17 mouse cellular contexts compared by ENCODE assay signal in the genomic region with DNA sequence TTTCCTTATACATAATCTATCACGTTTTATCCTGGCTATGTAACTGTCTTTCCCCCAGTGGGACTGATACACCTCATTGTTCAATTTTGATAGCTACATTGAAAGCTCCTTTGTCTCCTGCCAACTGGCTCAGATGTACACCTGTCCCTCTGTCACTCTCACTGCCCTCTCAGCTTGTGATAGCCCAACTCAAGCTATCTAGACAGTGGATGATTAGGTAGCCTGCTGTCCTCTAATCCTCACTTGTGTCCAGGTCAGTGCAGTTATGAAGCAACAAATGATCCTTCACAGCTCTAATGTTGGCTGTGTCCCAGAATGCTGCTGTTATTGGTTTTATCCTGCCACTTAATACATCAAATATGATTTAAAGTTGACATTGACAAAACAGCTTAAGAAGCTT.
"Had no signal": no experiment of that assay in that cellular context is flagged by ENCODE, and none has a peak within 500 bp of the region (broad histone marks: within the 10 kb centered on the region; RNA-seq: fewer than 3 reads in every experiment).

No protein-coding gene starts in this region.

- H3K27me3 ChIP-seq: limb, embryonic 15.5 days; liver, embryonic 13.5 days; lung, embryonic 15.5 days; megakaryocyte, embryonic 14.5 days; midbrain, embryonic 15.5 days; stomach, embryonic 15.5 days had no signal

- H3K4me2 ChIP-seq: limb, embryonic 15.5 days; liver, embryonic 13.5 days; lung, embryonic 15.5 days; midbrain, embryonic 11.5 days; midbrain, embryonic 15.5 days; stomach, embryonic 15.5 days had no signal

- H3K36me3 ChIP-seq: limb, embryonic 15.5 days; liver, embryonic 13.5 days; lung, embryonic 15.5 days; midbrain, embryonic 15.5 days; stomach, embryonic 15.5 days had no signal

- H3K9ac ChIP-seq: limb, embryonic 15.5 days; liver, embryonic 13.5 days; liver, postnatal 0 days; lung, embryonic 15.5 days; midbrain, embryonic 15.5 days; stomach, embryonic 15.5 days had no signal

- H3K4me1 ChIP-seq: limb, embryonic 15.5 days; liver, embryonic 13.5 days; lung, embryonic 15.5 days; megakaryocyte, embryonic 14.5 days; midbrain, embryonic 15.5 days; stomach, embryonic 15.5 days had no signal

- H3K27ac ChIP-seq: kidney, postnatal 0 days; layer of hippocampus, adult 2 months; limb, embryonic 15.5 days; liver, embryonic 13.5 days; lung, embryonic 15.5 days; macrophage; midbrain, embryonic 15.5 days; stomach, embryonic 15.5 days had no signal

- H3K9me3 ChIP-seq: limb, embryonic 15.5 days; liver, embryonic 13.5 days; lung, embryonic 15.5 days; megakaryocyte, embryonic 14.5 days; midbrain, embryonic 15.5 days; stomach, embryonic 15.5 days had no signal

- ATAC-seq: liver, postnatal 0 days; midbrain, embryonic 15.5 days had no signal

- DNase-seq: kidney, adult 9 months; kidney, postnatal 4 days; liver, embryonic 13.5 days; liver, postnatal 0 days; lung, postnatal 14 days; right cerebral cortex, postnatal 14 days; thymus, adult 2 months; thymus, postnatal 25 days had no signal

- H3K4me3 ChIP-seq: layer of hippocampus, adult 2 months; limb, embryonic 15.5 days; liver, embryonic 13.5 days; lung, embryonic 15.5 days; megakaryocyte, embryonic 14.5 days; midbrain, embryonic 15.5 days; stomach, embryonic 15.5 days had no signal
